Mouse (Mus musculus) heart, embryonic 15.5 days (tissue): Measurements from ENCODE around the gene Iqcj. TPM values are rescaled to one million over a fixed set of nuclear protein-coding genes. Genes with fewer than 3 reads are reported as not detected.

Experiments
- ATAC-seq: fragments of 200-750 bp; cut with Nextera tagmentation; replicated peaks from 2 replicates; pipeline ENCODE4 v1.8.0; 2017; ENCODE audit warnings: low read depth, moderate TSS enrichment; ENCODE audit not compliant: insufficient number of reproducible peaks, insufficient read depth, low FRiP score
- H3K27ac ChIP-seq: fragments of 300-500 bp; sonication (generic); 2 replicates; pipeline ENCODE4 v1.5.1; 2015; ENCODE audit warnings: mild to moderate bottlenecking, inconsistent platforms
- H3K27me3 ChIP-seq: fragments of 300-500 bp; sonication (generic); 2 replicates; pipeline ENCODE4 v1.6.1; 2015; ENCODE audit warnings: inconsistent platforms
- H3K36me3 ChIP-seq: fragments of 300-500 bp; sonication (generic); 2 replicates; pipeline ENCODE4 v1.6.1; 2015; ENCODE audit warnings: mild to moderate bottlenecking, inconsistent platforms
- H3K4me1 ChIP-seq: fragments of 300-500 bp; sonication (generic); replicated peaks from 2 replicates; pipeline ENCODE4 v1.6.1; 2015; ENCODE audit warnings: inconsistent platforms
- H3K4me2 ChIP-seq: fragments of 300-500 bp; sonication (generic); 2 replicates; pipeline ENCODE4 v1.6.1; 2015; ENCODE audit warnings: inconsistent platforms, mild to moderate bottlenecking, moderate library complexity
- H3K4me3 ChIP-seq: fragments of 300-500 bp; sonication (generic); 2 replicates; pipeline ENCODE4 v1.5.1; 2015; ENCODE audit warnings: mild to moderate bottlenecking, inconsistent platforms
- H3K9ac ChIP-seq: fragments of 300-500 bp; sonication (generic); 2 replicates; pipeline ENCODE4 v1.6.1; 2015; ENCODE audit warnings: mild to moderate bottlenecking, inconsistent platforms
- H3K9me3 ChIP-seq: fragments of 300-500 bp; sonication (generic); replicated peaks from 2 replicates; pipeline ENCODE4 v1.6.1; 2016; ENCODE audit warnings: inconsistent platforms
- WGBS: fragments of 180-500 bp; shearing (Covaris S2); methylation state at CpG from one replicate; pipeline ENCODE4 v1.1.7; 2015; ENCODE audit warnings: mixed read lengths; 5-methylcytosine and 5-hydroxymethylcytosine counted together
- polyA plus RNA-seq: library from polyadenylated mRNA; unstranded; fragments of >200 nt; fragmentation: Nextera tagmentation; extraction: Ambion mirVana; gene quantifications from 2 replicates; pipeline ENCODE4 v1.2.1, GENCODE M21; 2015

The Iqcj gene
- not detected in 2 replicates for polyA plus RNA-seq

GRCm38 (mm10) chr3:67892026-67892705 is at the start of gene Iqcj, which contains the start of gene Iqschfp:
Gene Iqcj (plus strand): TSS chr3:67892220.
Gene Iqschfp (plus strand): TSS chr3:67892232.
- Histone ChIP-seq H3K27me3 (no peaks in the 10 kb centered on the region), H3K4me3 (no peak within 1 kb of the TSS), H3K36me3 (no peaks in the 10 kb centered on the region), H3K27ac (no peak within 1 kb of the TSS), H3K4me1 (no peaks in the 10 kb centered on the region), H3K9ac (no peak within 1 kb of the TSS), H3K4me2 (no peak within 1 kb of the TSS), H3K9me3 (no peaks in the 10 kb centered on the region)
- ATAC-seq, result no peak
- WGBS, result 66% methylated on average over 15 of the region's 15 CpGs

GRCm38 (mm10) chr3:67852397-67852796 is 39.6 kb upstream of the Iqcj start:
- H3K27ac ChIP-seq, result no peak overlapping the region
- WGBS, result 84% methylated on average over 5 of the region's 5 CpGs

GRCm38 (mm10) chr3:67861524-67861923 is 30.5 kb upstream of the Iqcj start:
- no peaks in the 10 kb centered on the region for H3K4me1 ChIP-seq
- no peak overlapping the region for H3K4me3 ChIP-seq
- H3K9ac ChIP-seq, result no peak overlapping the region
- no peaks in the 10 kb centered on the region for H3K9me3 ChIP-seq
- ATAC-seq, result no peak
- H3K27ac ChIP-seq, result no peak overlapping the region
- WGBS, result 72% methylated on average over 3 of the region's 3 CpGs
- no peak overlapping the region for H3K4me2 ChIP-seq
- H3K27me3 ChIP-seq, result no peaks in the 10 kb centered on the region
- H3K36me3 ChIP-seq, result no peaks in the 10 kb centered on the region

More at GRCm38 (mm10) chr3:67852397-67852796, 39.6 kb upstream of the Iqcj start:
- H3K27me3 ChIP-seq, result no peaks in the 10 kb centered on the region
- ATAC-seq, result no peak
- no peak overlapping the region for H3K4me3 ChIP-seq
- no peak overlapping the region for H3K4me2 ChIP-seq
- no peak overlapping the region for H3K9ac ChIP-seq
- H3K9me3 ChIP-seq, result no peaks in the 10 kb centered on the region
- no peaks in the 10 kb centered on the region for H3K36me3 ChIP-seq
- no peaks in the 10 kb centered on the region for H3K4me1 ChIP-seq

GRCm38 (mm10) chr3:67867420-67868065 is 24.5 kb upstream of the Iqcj start:
- H3K4me3 ChIP-seq, result no peak overlapping the region
- no peak overlapping the region for H3K9ac ChIP-seq
- H3K4me1 ChIP-seq, result no peaks in the 10 kb centered on the region
- no peak overlapping the region for H3K27ac ChIP-seq
- ATAC-seq, result no peak
- no peaks in the 10 kb centered on the region for H3K9me3 ChIP-seq
- H3K27me3 ChIP-seq, result no peaks in the 10 kb centered on the region
- H3K36me3 ChIP-seq, result no peaks in the 10 kb centered on the region
- 74% methylated on average over 13 of the region's 13 CpGs for WGBS
- no peak overlapping the region for H3K4me2 ChIP-seq

GRCm38 (mm10) chr3:67869424-67869823 is 22.6 kb upstream of the Iqcj start:
- no peaks in the 10 kb centered on the region for H3K36me3 ChIP-seq
- 67% methylated on average over 1 of the region's 1 CpGs for WGBS
- no peak overlapping the region for H3K4me2 ChIP-seq
- H3K4me1 ChIP-seq, result no peaks in the 10 kb centered on the region
- H3K9me3 ChIP-seq, result no peaks in the 10 kb centered on the region
- no peaks in the 10 kb centered on the region for H3K27me3 ChIP-seq
- no peak for ATAC-seq
- H3K27ac ChIP-seq, result no peak overlapping the region
- no peak overlapping the region for H3K4me3 ChIP-seq
- H3K9ac ChIP-seq, result no peak overlapping the region

GRCm38 (mm10) chr3:67877253-67877652 is 14.8 kb upstream of the Iqcj start:
- WGBS, result 65% methylated on average over 4 of the region's 4 CpGs
- H3K4me1 ChIP-seq, result no peaks in the 10 kb centered on the region
- H3K27me3 ChIP-seq, result no peaks in the 10 kb centered on the region
- no peak overlapping the region for H3K4me2 ChIP-seq
- no peak overlapping the region for H3K4me3 ChIP-seq
- H3K27ac ChIP-seq, result no peak overlapping the region
- no peak for ATAC-seq
- H3K9me3 ChIP-seq, result no peaks in the 10 kb centered on the region
- no peak overlapping the region for H3K9ac ChIP-seq
- H3K36me3 ChIP-seq, result no peaks in the 10 kb centered on the region

GRCm38 (mm10) chr3:67884335-67884734 is 7.7 kb upstream of the Iqcj start:
- Histone ChIP-seq H3K36me3 (no peaks in the 10 kb centered on the region), H3K9ac (no peak overlapping the region), H3K4me1 (no peaks in the 10 kb centered on the region), H3K4me2 (no peak overlapping the region), H3K27me3 (no peaks in the 10 kb centered on the region), H3K9me3 (no peaks in the 10 kb centered on the region), H3K27ac (no peak overlapping the region), H3K4me3 (no peak overlapping the region)
- WGBS, result 78% methylated on average over 3 of the region's 3 CpGs
- ATAC-seq, result no peak

- Histone ChIP-seq H3K4me3 (no peak overlapping the region), H3K4me2 (no peak overlapping the region), H3K9me3 (no peaks in the 10 kb centered on the region), H3K9ac (no peak overlapping the region), H3K36me3 (no peaks in the 10 kb centered on the region), H3K27me3 (no peaks in the 10 kb centered on the region), H3K4me1 (no peaks in the 10 kb centered on the region), H3K27ac (no peak overlapping the region)
- ATAC-seq, result no peak
- WGBS, result 83% methylated on average over 1 of the region's 1 CpGs
These were observed 5.8 kb upstream of the Iqcj start for GRCm38 (mm10) chr3:67886176-67886575.

GRCm38 (mm10) chr3:67887251-67887650 is 4.8 kb upstream of the Iqcj start:
- ATAC-seq, result no peak
- Histone ChIP-seq H3K9me3 (no peaks in the 10 kb centered on the region), H3K4me2 (no peak overlapping the region), H3K4me1 (no peaks in the 10 kb centered on the region), H3K27me3 (no peaks in the 10 kb centered on the region), H3K9ac (no peak overlapping the region), H3K27ac (no peak overlapping the region), H3K4me3 (no peak overlapping the region), H3K36me3 (no peaks in the 10 kb centered on the region)

GRCm38 (mm10) chr3:67892768-67893167 is 748 bp downstream of the Iqcj start:
- H3K4me2 ChIP-seq, result no peak overlapping the region
- H3K9me3 ChIP-seq, result no peaks in the 10 kb centered on the region
- no peak overlapping the region for H3K9ac ChIP-seq
- H3K27ac ChIP-seq, result no peak overlapping the region
- H3K4me3 ChIP-seq, result no peak overlapping the region
- H3K4me1 ChIP-seq, result no peaks in the 10 kb centered on the region
- no peaks in the 10 kb centered on the region for H3K36me3 ChIP-seq
- ATAC-seq, result no peak
- H3K27me3 ChIP-seq, result no peaks in the 10 kb centered on the region
- 79% methylated on average over 10 of the region's 10 CpGs for WGBS

GRCm38 (mm10) chr3:67902517-67902916 is 10.5 kb downstream of the Iqcj start:
- Histone ChIP-seq H3K36me3 (no peaks in the 10 kb centered on the region), H3K4me2 (no peak overlapping the region), H3K27me3 (no peaks in the 10 kb centered on the region), H3K27ac (no peak overlapping the region), H3K9me3 (no peaks in the 10 kb centered on the region), H3K9ac (no peak overlapping the region), H3K4me3 (no peak overlapping the region), H3K4me1 (no peaks in the 10 kb centered on the region)
- ATAC-seq, result no peak
- WGBS, result 73% methylated on average over 4 of the region's 4 CpGs

- H3K4me1 ChIP-seq, result no peaks in the 10 kb centered on the region
- H3K4me2 ChIP-seq, result no peak overlapping the region
- WGBS, result 75% methylated on average over 2 of the region's 2 CpGs
- no peak for ATAC-seq
- H3K9ac ChIP-seq, result no peak overlapping the region
- no peak overlapping the region for H3K27ac ChIP-seq
- no peaks in the 10 kb centered on the region for H3K9me3 ChIP-seq
- no peaks in the 10 kb centered on the region for H3K36me3 ChIP-seq
- no peaks in the 10 kb centered on the region for H3K27me3 ChIP-seq
- no peak overlapping the region for H3K4me3 ChIP-seq
These were observed 16.6 kb downstream of the Iqcj start for GRCm38 (mm10) chr3:67908586-67908985.
